Mouse (Mus musculus) heart, adult 2 months (tissue): ENCODE results near the gene Mark2.

Source experiments
- CTCF ChIP-seq: fragments of 200-600 bp; IDR thresholded peaks from 2 replicates; pipeline ENCODE4 v1.8.1; 2022; ENCODE audit warnings: antibody characterized with exemption, mild to moderate bottlenecking, moderate library complexity
- EP300 ChIP-seq: fragments of 200-500 bp; IDR thresholded peaks from 2 replicates; pipeline ENCODE4 v1.6.1; 2011; ENCODE audit warnings: low read depth, low read length, control low read depth; ENCODE audit not compliant: insufficient read depth

DNA sequence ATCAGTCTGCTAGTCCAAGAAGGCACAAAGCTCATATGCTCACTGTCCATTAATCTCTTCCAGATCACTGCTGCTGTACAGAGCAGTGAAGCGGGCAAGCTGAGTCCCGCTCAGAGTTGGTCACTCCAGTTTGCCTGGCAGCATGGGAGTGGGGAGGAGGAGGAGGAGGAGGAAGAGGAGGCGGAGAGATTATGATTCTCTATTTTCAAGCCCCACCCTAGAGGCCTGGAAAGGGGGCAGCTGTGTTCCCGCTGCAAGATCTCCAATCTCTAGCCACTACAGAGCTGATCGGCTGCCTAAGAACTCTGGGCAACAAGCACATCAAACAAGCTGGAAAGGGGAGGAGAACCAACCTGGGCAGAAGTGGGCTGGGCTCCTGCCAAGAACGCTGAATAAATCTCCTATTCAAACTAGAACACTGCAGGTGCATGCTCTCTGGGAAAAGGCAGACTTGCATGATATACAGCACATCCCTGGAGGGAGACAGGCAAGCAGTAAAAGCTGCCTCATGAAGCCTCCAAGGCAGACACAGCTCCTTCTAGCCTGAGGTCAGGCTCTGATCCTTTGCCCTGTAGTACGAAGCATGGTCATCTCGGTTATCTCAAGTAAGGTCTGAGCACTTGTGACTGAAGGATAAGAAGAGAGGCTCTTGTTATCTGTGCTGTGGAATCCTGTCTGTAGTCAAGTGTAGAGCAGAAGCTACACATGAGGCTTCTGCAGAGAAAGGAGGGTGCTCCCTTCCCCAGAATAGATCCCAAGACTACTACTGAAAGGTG is 33.5 kb downstream of the Mark2 start:
- no peak for TF ChIP-seq CTCF
- TF ChIP-seq EP300, result no peak
